Mouse (Mus musculus): Measurements from ENCODE around the gene Ctu1.

Gene Ctu1

GRCm38 (mm10) chr7:43678517-43678916 is 6.7 kb downstream of the Ctu1 start:
- DNase-seq (ENCODE audit: low read depth, low spot score): peak; percentile 69

- DNase-seq (ENCODE audit: low read depth, low spot score): peak; percentile 77
Observed at GRCm38 (mm10) chr7:43680960-43681359, 9.1 kb downstream of the Ctu1 start.

GRCm38 (mm10) chr7:43682511-43682910 is 10.7 kb downstream of the Ctu1 start:
- peak; percentile 36 for DNase-seq (ENCODE audit: low read depth, low spot score)

- no peak for DNase-seq (ENCODE audit: low read depth, low spot score)
Observed at GRCm38 (mm10) chr7:43685088-43685487, 13.3 kb downstream of the Ctu1 start.

- no peak for DNase-seq (ENCODE audit: low read depth, low spot score)
Observed at GRCm38 (mm10) chr7:43690118-43690517, 18.3 kb downstream of the Ctu1 start, which contains the start of gene Klk14. Gene Klk14 (plus strand): TSS chr7:43690418.

GRCm38 (mm10) chr7:43710031-43710430 is 38.2 kb downstream of the Ctu1 start:
- no peak for DNase-seq (ENCODE audit: low read depth, low spot score)

- no peak for DNase-seq (ENCODE audit: low read depth, low spot score)
Observed at GRCm38 (mm10) chr7:43712267-43712666, 40.5 kb downstream of the Ctu1 start, which contains the start of gene Klk13. Gene Klk13 (plus strand): TSS chr7:43712567.

- DNase-seq (ENCODE audit: low read depth, low spot score): no peak
Observed at GRCm38 (mm10) chr7:43712917-43713316, 41.1 kb downstream of the Ctu1 start.

- DNase-seq (ENCODE audit: low read depth, low spot score): no peak
Observed at GRCm38 (mm10) chr7:43713741-43714351, 42.0 kb downstream of the Ctu1 start.

Data from 3T3-L1 (cell line).